Mouse (Mus musculus): ENCODE results near the gene Entpd5. TPM values are rescaled to one million over a fixed set of nuclear protein-coding genes. Genes with fewer than 3 reads are reported as not detected.

Gene Entpd5
- polyA plus RNA-seq (2014; fragmentation: Nextera tagmentation; extraction: Ambion mirVana), result 10.6 and 12.0 TPM in 2 replicates

DNA sequence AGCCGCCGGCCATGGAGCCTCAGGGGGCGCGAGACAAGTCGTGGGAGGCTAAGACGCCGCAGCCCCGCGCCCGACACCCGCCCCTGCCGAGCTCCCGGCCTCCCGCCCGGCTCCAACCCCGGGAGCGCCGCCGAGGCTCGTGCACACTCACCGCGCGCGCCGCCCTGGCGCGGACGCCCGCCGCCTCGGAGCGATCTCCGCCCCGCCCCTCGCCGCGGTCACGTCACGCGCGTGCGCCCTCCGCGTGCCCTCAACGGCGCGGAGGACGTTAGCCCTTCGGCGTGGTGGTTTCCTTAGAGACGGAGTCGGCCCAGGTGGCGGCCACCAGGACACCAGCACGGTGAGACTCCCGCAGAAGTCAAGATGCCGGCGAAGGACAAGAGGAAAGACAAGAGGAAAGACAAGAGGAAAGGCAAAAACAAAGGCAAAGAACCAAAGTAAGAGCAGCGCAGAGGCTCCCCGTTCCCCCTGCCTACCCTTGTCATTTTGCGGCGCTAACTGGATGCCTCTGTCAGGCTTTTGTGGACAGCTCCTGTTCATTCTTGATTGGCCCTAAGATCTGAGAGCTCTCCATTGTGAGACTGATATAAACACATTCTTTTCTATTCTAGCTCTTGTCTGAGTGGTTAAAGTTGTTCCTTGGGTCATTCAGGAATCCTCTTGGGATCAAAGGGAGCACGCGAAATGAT, at the start of gene Entpd5, which contains the start of gene Bbof1:
Entpd5 (minus strand) TSS at position 211 of the 689 bp plus-strand sequence.
Bbof1 (plus strand) TSS at position 253 of the 689 bp plus-strand sequence.
- peak within 1 kb of the TSS; percentile 76 for H3K4me3 ChIP-seq (ENCODE audit: low read depth, low read length)
- ATAC-seq (ENCODE audit: low FRiP score) (peak; percentile 91), DNase-seq (ENCODE audit: low spot score) (peak; percentile 93)
- no peaks in the 10 kb centered on the region for H3K36me3 ChIP-seq (ENCODE audit: control insufficient read depth, insufficient read depth, low read length)
- H3K27me3 ChIP-seq (ENCODE audit: control insufficient read depth, insufficient read depth, low read length), result no peaks in the 10 kb centered on the region
- no peaks in the 10 kb centered on the region for H3K9me3 ChIP-seq (ENCODE audit: control insufficient read depth, low read length)
- H3K9ac ChIP-seq (ENCODE audit: low read depth, low read length), result peak within 1 kb of the TSS; percentile 78
- H3K4me2 ChIP-seq (replicated peaks; ENCODE audit: low read depth, low read length), result peak within 1 kb of the TSS; percentile 95
- no peaks in the 10 kb centered on the region for H3K4me1 ChIP-seq (replicated peaks; ENCODE audit: control insufficient read depth, insufficient read depth, low read length)
- H3K27ac ChIP-seq (ENCODE audit: low read depth, low read length), result peak within 1 kb of the TSS; percentile 74
- 2% methylated on average over 48 of the region's 63 CpGs for WGBS

DNA sequence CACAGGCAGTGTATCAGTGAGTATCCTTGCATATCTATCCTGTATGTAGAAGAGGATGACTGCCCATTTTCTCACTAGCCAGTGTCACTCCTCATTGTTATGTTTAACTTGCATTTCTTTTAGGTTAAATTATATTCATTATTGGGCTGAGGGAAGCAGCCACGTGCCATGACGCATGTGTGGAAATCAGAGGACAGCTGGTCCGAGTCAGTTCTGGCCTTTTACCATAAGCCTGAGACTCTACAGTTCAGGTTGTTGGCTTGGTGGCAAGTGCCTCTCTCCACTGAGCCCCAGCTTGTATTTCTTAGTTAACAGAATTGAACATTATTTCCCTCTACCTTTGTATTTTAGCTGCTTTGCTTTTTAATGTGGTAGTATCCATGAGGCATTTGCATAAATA, 48.1 kb upstream of the Entpd5 start:
- Histone ChIP-seq H3K36me3 (ENCODE audit: control insufficient read depth, insufficient read depth, low read length) (peaks cover 5% of the 10 kb centered on the region; the same call in 1 of the 2 replicates), H3K27ac (ENCODE audit: low read depth, low read length) (no peak overlapping the region), H3K9me3 (ENCODE audit: control insufficient read depth, low read length) (no peaks in the 10 kb centered on the region), H3K4me3 (ENCODE audit: low read depth, low read length) (no peak overlapping the region), H3K4me1 (replicated peaks; ENCODE audit: control insufficient read depth, insufficient read depth, low read length) (no peaks in the 10 kb centered on the region; the same call in 1 of the 2 replicates), H3K27me3 (ENCODE audit: control insufficient read depth, insufficient read depth, low read length) (no peaks in the 10 kb centered on the region), H3K9ac (ENCODE audit: low read depth, low read length) (no peak overlapping the region), H3K4me2 (replicated peaks; ENCODE audit: low read depth, low read length) (no peak overlapping the region)
- no peak for ATAC-seq (ENCODE audit: low FRiP score)
- no peak for DNase-seq (ENCODE audit: low spot score)
- WGBS, result 94% methylated on average over 3 of the region's 3 CpGs

DNA sequence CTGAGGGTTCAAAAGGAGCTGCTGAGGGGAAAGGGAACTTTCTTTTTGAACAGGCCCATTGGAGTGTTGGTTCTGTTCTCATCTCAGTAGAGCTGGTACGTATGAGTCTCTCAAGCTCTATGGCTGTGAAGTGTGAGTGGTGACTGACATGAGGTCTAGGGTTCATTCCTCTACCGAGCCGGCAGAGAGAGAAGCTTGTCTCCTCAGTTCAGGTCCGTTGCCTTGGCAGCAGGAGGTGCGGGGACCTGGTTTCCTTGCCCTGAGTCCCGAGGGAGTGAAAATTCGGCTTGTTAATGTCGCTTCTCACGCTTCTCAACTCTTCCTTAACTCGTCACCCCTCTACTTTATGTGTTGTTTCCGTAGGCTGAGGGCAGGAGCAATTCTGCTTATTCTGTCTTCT, 43.0 kb upstream of the Entpd5 start:
- DNase-seq (ENCODE audit: low spot score) (no peak), ATAC-seq (ENCODE audit: low FRiP score) (no peak)
- H3K9ac ChIP-seq (ENCODE audit: low read depth, low read length), result peak overlapping the region; percentile 35
- peak overlapping the region; percentile 47 for H3K4me3 ChIP-seq (ENCODE audit: low read depth, low read length)
- no peaks in the 10 kb centered on the region for H3K9me3 ChIP-seq (ENCODE audit: control insufficient read depth, low read length)
- H3K27me3 ChIP-seq (ENCODE audit: control insufficient read depth, insufficient read depth, low read length), result no peaks in the 10 kb centered on the region
- peak overlapping the region; percentile 75 for H3K4me2 ChIP-seq (replicated peaks; ENCODE audit: low read depth, low read length)
- H3K27ac ChIP-seq (ENCODE audit: low read depth, low read length), result no peak overlapping the region
- no peaks in the 10 kb centered on the region; the same call in 1 of the 2 replicates for H3K4me1 ChIP-seq (replicated peaks; ENCODE audit: control insufficient read depth, insufficient read depth, low read length)
- WGBS, result 3% methylated on average over 11 of the region's 11 CpGs
- no peaks in the 10 kb centered on the region for H3K36me3 ChIP-seq (ENCODE audit: control insufficient read depth, insufficient read depth, low read length)

GRCm38 (mm10) chr12:84450718-84451646, 42.2 kb upstream of the Entpd5 start, which contains the start of the genes Aldh6a1 and Lin52:
Aldh6a1 (minus strand) TSS chr12:84451004.
Lin52 (plus strand) TSS chr12:84451422.
- H3K36me3 ChIP-seq (ENCODE audit: control insufficient read depth, insufficient read depth, low read length), result no peaks in the 10 kb centered on the region
- H3K27ac ChIP-seq (ENCODE audit: low read depth, low read length), result peak within 1 kb of the TSS; percentile 33; the same call in 1 of the 2 replicates
- peak within 1 kb of the TSS; percentile 47 for H3K4me3 ChIP-seq (ENCODE audit: low read depth, low read length)

DNA sequence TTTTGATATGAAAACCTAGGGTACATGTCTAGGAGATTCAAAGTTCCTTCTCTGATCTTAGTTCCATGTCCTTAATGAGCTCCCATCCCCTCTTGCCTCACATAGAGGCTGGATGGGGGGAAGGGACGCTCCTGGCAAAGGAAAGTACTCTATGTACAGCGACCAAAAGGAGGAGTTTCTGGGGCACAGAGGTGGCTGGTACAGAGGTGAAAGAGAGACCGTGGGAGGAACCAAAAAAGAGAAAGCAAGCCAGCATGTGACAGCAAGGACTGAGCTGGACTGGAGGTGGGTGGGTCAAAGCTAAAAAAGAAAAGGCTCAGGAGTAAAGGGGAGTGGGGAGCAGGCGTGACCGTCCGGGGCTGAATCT, 41.5 kb upstream of the Entpd5 start:
- Histone ChIP-seq H3K4me1 (replicated peaks; ENCODE audit: control insufficient read depth, insufficient read depth, low read length) (no peaks in the 10 kb centered on the region; the same call in 1 of the 2 replicates), H3K27me3 (ENCODE audit: control insufficient read depth, insufficient read depth, low read length) (no peaks in the 10 kb centered on the region), H3K4me2 (replicated peaks; ENCODE audit: low read depth, low read length) (peak overlapping the region; percentile 57), H3K4me3 (ENCODE audit: low read depth, low read length) (peak overlapping the region; percentile 47), H3K27ac (ENCODE audit: low read depth, low read length) (no peak overlapping the region), H3K36me3 (ENCODE audit: control insufficient read depth, insufficient read depth, low read length) (no peaks in the 10 kb centered on the region), H3K9me3 (ENCODE audit: control insufficient read depth, low read length) (no peaks in the 10 kb centered on the region), H3K9ac (ENCODE audit: low read depth, low read length) (peak overlapping the region; percentile 35; the same call in 1 of the 2 replicates)
- ATAC-seq (ENCODE audit: low FRiP score), result no peak
- WGBS, result 2% methylated on average over 6 of the region's 6 CpGs
- DNase-seq (ENCODE audit: low spot score), result no peak

More at GRCm38 (mm10) chr12:84450718-84451646, 42.2 kb upstream of the Entpd5 start, which contains the start of the genes Aldh6a1 and Lin52:
- Histone ChIP-seq H3K4me1 (replicated peaks; ENCODE audit: control insufficient read depth, insufficient read depth, low read length) (no peaks in the 10 kb centered on the region; the same call in 1 of the 2 replicates), H3K9ac (ENCODE audit: low read depth, low read length) (peak within 1 kb of the TSS; percentile 35), H3K4me2 (replicated peaks; ENCODE audit: low read depth, low read length) (peak within 1 kb of the TSS; percentile 75), H3K27me3 (ENCODE audit: control insufficient read depth, insufficient read depth, low read length) (no peaks in the 10 kb centered on the region), H3K9me3 (ENCODE audit: control insufficient read depth, low read length) (no peaks in the 10 kb centered on the region)
- ATAC-seq (ENCODE audit: low FRiP score) (peak; percentile 99), DNase-seq (ENCODE audit: low spot score) (peak; percentile 98)
- WGBS, result 1% methylated on average over 49 of the region's 49 CpGs

DNA sequence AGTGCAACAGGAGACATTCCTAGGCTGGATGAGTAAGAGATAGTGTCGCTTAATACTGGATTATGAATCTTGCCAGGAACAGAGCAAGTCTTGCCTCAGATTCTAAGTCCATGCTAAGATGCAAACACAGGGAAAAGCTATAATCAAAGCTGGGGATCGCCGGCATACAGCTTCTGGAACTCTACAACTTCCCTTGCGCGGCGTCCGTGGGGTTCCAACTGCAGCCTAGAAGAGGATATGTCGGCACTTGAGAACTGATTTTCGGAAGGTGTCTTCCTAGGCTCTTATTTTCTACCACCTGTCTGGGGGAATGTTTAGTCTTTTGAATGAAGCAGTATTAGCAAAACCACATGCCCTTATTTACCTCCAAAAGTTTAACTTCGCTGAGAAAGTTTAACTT, 41.1 kb upstream of the Entpd5 start:
- DNase-seq (ENCODE audit: low spot score), result no peak
- no peaks in the 10 kb centered on the region for H3K36me3 ChIP-seq (ENCODE audit: control insufficient read depth, insufficient read depth, low read length)
- 47% methylated on average over 10 of the region's 10 CpGs for WGBS
- ATAC-seq (ENCODE audit: low FRiP score), result no peak
- peak overlapping the region; percentile 57 for H3K4me2 ChIP-seq (replicated peaks; ENCODE audit: low read depth, low read length)
- H3K4me1 ChIP-seq (replicated peaks; ENCODE audit: control insufficient read depth, insufficient read depth, low read length), result no peaks in the 10 kb centered on the region; the same call in 1 of the 2 replicates
- H3K9me3 ChIP-seq (ENCODE audit: control insufficient read depth, low read length), result no peaks in the 10 kb centered on the region
- no peak overlapping the region for H3K27ac ChIP-seq (ENCODE audit: low read depth, low read length)
- no peak overlapping the region for H3K9ac ChIP-seq (ENCODE audit: low read depth, low read length)
- no peaks in the 10 kb centered on the region for H3K27me3 ChIP-seq (ENCODE audit: control insufficient read depth, insufficient read depth, low read length)
- H3K4me3 ChIP-seq (ENCODE audit: low read depth, low read length), result no peak overlapping the region

- H3K9me3 ChIP-seq (ENCODE audit: control insufficient read depth, low read length), result no peaks in the 10 kb centered on the region
- H3K4me2 ChIP-seq (replicated peaks; ENCODE audit: low read depth, low read length), result no peak overlapping the region
- H3K4me3 ChIP-seq (ENCODE audit: low read depth, low read length), result no peak overlapping the region
- H3K36me3 ChIP-seq (ENCODE audit: control insufficient read depth, insufficient read depth, low read length), result no peaks in the 10 kb centered on the region
- ATAC-seq (ENCODE audit: low FRiP score), result no peak
- no peaks in the 10 kb centered on the region for H3K27me3 ChIP-seq (ENCODE audit: control insufficient read depth, insufficient read depth, low read length)
- H3K9ac ChIP-seq (ENCODE audit: low read depth, low read length), result no peak overlapping the region
- DNase-seq (ENCODE audit: low spot score), result no peak
- H3K27ac ChIP-seq (ENCODE audit: low read depth, low read length), result no peak overlapping the region
- H3K4me1 ChIP-seq (replicated peaks; ENCODE audit: control insufficient read depth, insufficient read depth, low read length), result no peaks in the 10 kb centered on the region; the same call in 1 of the 2 replicates
- WGBS, result 86% methylated on average over 6 of the region's 6 CpGs
Observed at GRCm38 (mm10) chr12:84448181-84448580, 39.4 kb upstream of the Entpd5 start.

DNA sequence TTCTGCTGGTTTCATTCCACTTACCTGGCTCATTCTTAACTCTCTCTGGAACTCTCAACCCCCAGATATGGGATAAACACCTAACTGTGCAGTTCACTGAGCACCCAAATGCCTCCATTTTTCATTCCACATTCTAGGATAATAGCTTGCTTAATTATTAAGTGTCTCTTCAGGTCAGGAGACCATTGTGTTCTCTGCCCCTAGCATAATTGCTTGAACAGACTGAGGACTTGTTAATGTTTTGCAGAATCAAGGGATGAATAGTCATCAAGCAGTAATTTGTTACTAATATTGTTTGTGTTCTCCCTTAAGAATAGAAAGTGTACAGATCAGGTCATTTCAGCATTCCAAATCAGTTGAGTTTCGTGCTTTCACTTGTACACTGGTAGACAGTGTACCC, 38.6 kb upstream of the Entpd5 start:
- Histone ChIP-seq H3K27me3 (ENCODE audit: control insufficient read depth, insufficient read depth, low read length) (no peaks in the 10 kb centered on the region), H3K9ac (ENCODE audit: low read depth, low read length) (no peak overlapping the region), H3K36me3 (ENCODE audit: control insufficient read depth, insufficient read depth, low read length) (no peaks in the 10 kb centered on the region), H3K27ac (ENCODE audit: low read depth, low read length) (no peak overlapping the region), H3K4me2 (replicated peaks; ENCODE audit: low read depth, low read length) (no peak overlapping the region), H3K4me3 (ENCODE audit: low read depth, low read length) (no peak overlapping the region), H3K9me3 (ENCODE audit: control insufficient read depth, low read length) (no peaks in the 10 kb centered on the region), H3K4me1 (replicated peaks; ENCODE audit: control insufficient read depth, insufficient read depth, low read length) (no peaks in the 10 kb centered on the region)
- ATAC-seq (ENCODE audit: low FRiP score), result no peak
- WGBS, result 63% methylated on average over 1 of the region's 1 CpGs
- no peak for DNase-seq (ENCODE audit: low spot score)
